Mouse (Mus musculus) neural tube, embryonic 14.5 days (tissue): ENCODE data around the gene Nmt2. TPM values are rescaled to one million over a fixed set of nuclear protein-coding genes. Genes with fewer than 3 reads are reported as not detected.
A peak's percentile ranks its signal among the peaks of the same experiment; 100 is the strongest.

Experiments used
- ATAC-seq: fragments of 200-750 bp; cut with Nextera tagmentation; 2 replicates; pipeline ENCODE4 v1.8.0; 2017; ENCODE audit warnings: low read depth, mild to moderate bottlenecking, moderate TSS enrichment, moderate library complexity
- H3K27ac ChIP-seq: fragments of 300-500 bp; sonication (generic); 2 replicates; pipeline ENCODE4 v1.5.1; 2014; ENCODE audit warnings: low read depth, mild to moderate bottlenecking, control low read depth, low read length, moderate library complexity, mixed read lengths
- H3K27me3 ChIP-seq: fragments of 300-500 bp; sonication (generic); 2 replicates; pipeline ENCODE4 v1.6.1; 2014; ENCODE audit warnings: low read length; ENCODE audit not compliant: control insufficient read depth, insufficient read depth
- H3K36me3 ChIP-seq: fragments of 300-500 bp; sonication (generic); 2 replicates; pipeline ENCODE4 v1.6.1; 2014; ENCODE audit warnings: low read length, mixed read lengths; ENCODE audit not compliant: control insufficient read depth, insufficient read depth
- H3K4me1 ChIP-seq: fragments of 300-500 bp; sonication (generic); 2 replicates; pipeline ENCODE4 v1.6.1; 2014; ENCODE audit warnings: low read length; ENCODE audit not compliant: control insufficient read depth, insufficient read depth
- H3K4me2 ChIP-seq: fragments of 300-500 bp; sonication (generic); 2 replicates; pipeline ENCODE4 v1.6.1; 2014; ENCODE audit warnings: mild to moderate bottlenecking, low read depth, low read length, control low read depth
- H3K4me3 ChIP-seq: fragments of 300-500 bp; sonication (generic); 2 replicates; pipeline ENCODE4 v1.5.1; 2014; ENCODE audit warnings: low read depth, low read length, control low read depth, mixed read lengths
- H3K9ac ChIP-seq: fragments of 300-500 bp; sonication (generic); replicated peaks from 2 replicates; pipeline ENCODE4 v1.6.1; 2014; ENCODE audit warnings: low read depth, mild to moderate bottlenecking, control low read depth, low read length, mixed read lengths
- H3K9me3 ChIP-seq: fragments of 300-500 bp; sonication (generic); 2 replicates; pipeline ENCODE4 v1.6.1; 2016; ENCODE audit warnings: low read length; ENCODE audit not compliant: control insufficient read depth
- WGBS: fragments of 180-500 bp; shearing (Covaris S2); extraction: QIAGEN DNeasy Blood & Tissue Kit; methylation state at CpG from one replicate; pipeline ENCODE4 v1.1.7; 2014; 5-methylcytosine and 5-hydroxymethylcytosine counted together
- polyA plus RNA-seq: library from polyadenylated mRNA; unstranded; fragments of >200 nt; fragmentation: Nextera tagmentation; extraction: Ambion mirVana; gene quantifications from 2 replicates; pipeline ENCODE4 v1.2.1, GENCODE M21; 2014

The Nmt2 gene
- polyA plus RNA-seq, 1 experiment from 2014 or later: 114 TPM

DNA sequence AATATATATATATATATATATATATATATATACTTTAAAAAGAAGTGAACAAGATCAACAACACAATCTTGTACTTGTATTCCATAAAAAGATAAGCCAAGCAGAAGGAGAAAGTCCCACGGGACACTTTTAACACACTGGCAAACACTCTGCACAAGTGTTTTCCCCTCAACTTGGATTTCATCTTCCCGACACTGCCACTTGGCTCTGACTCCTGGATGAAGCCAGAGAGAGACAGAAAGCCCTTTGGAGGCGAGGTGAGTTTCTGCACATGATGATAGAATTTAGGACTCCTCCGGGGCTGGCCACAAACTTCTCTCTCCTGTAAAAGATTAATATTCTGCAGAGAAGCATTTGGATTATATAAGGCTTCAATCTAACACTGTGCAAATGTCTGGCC, 2.7 kb upstream of the Nmt2 start:
- 78% methylated on average over 4 of the region's 4 CpGs for WGBS
- H3K4me3 ChIP-seq: no peak overlapping the region
- no peaks in the 10 kb centered on the region for H3K27me3 ChIP-seq
- H3K4me1 ChIP-seq: peaks cover 11% of the 10 kb centered on the region
- no peaks in the 10 kb centered on the region for H3K9me3 ChIP-seq
- H3K4me2 ChIP-seq: no peak overlapping the region
- no peak overlapping the region for H3K9ac ChIP-seq
- H3K36me3 ChIP-seq: no peaks in the 10 kb centered on the region
- H3K27ac ChIP-seq: no peak overlapping the region
- no peak for ATAC-seq

DNA sequence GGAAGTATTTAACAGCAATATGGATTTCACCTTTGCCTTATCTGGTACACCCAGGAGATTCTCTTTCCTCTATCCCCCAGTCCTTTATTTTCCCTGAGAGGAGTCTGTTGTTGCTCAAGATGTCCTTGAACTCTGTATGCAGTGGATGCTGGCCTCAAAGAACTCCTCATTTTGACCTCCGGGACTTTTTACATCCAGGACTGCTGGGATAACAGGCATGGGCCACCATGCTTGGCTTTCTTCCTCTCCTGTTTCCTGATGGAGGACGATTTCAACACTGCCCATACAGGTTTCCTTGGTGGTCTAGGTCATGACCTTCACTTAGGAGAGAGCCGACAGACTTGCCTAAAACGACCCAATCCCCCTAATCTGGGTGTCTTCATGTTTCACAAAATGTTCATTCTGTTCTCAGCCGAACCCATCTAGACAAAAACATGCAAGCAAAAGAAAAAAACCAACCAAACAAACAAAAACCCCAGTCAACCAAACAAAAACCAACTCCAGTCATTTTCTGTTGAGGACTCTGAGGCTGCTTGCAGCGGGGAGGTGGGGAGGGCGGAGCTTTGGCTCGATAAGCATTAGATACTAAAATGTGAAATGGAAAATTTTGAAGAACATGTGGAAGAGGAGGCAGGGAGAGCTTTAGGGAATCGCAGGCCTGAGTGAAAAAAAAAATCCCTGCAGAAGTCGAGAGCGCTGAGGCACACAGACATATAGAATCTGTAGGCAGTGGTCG, 978 bp upstream of the Nmt2 start:
- Histone ChIP-seq H3K4me3 (peak overlapping the region; percentile 87), H3K4me1 (peaks cover 11% of the 10 kb centered on the region), H3K9me3 (no peaks in the 10 kb centered on the region), H3K27me3 (no peaks in the 10 kb centered on the region), H3K27ac (peak overlapping the region; percentile 71), H3K4me2 (peak overlapping the region; percentile 42), H3K36me3 (no peaks in the 10 kb centered on the region), H3K9ac (peak overlapping the region; percentile 37)
- 13% methylated on average over 12 of the region's 12 CpGs for WGBS
- ATAC-seq: 0 out of 2 replicates have a peak, but pooled peaks have one; percentile 1

DNA sequence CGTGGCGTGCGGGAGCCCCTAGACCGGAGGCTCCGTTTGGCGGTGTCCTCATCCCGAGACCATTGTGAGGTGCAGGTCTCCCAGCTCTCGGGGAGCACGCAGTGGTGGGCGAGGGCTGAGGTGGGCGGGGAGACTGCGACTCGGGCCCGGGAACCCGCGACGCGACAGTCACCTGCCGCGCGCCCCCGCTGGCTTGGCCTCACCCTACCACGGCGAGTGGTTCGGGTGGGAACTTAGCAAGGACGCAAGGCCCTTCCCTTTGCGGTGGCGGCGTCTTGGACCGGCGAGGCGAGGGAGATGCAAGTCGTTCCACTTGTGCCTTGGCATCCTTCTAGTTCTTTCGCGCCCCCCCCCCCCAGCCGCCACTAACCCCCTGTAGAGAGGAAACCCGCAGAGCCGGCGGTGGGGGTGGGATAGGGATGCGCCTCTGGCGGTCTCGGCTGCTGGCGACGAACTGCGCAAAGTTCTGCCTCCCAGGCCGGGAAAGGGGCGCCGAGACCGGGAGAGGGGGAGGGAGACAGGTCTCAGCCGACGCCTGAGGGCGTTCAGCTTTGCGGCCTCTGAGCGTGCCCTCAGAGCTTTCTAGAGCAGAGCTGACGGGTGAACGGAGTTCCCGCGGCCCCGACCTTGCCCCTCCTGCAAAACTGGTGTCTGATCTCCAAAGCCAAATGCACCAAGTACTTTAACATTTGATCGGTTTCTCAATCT, 615 bp downstream of the Nmt2 start:
- H3K4me3 ChIP-seq: peak overlapping the region; percentile 87
- no peaks in the 10 kb centered on the region for H3K9me3 ChIP-seq
- peak overlapping the region; percentile 92 for H3K27ac ChIP-seq
- peak; percentile 10 for ATAC-seq
- H3K4me2 ChIP-seq: peak overlapping the region; percentile 75
- H3K36me3 ChIP-seq: no peaks in the 10 kb centered on the region
- WGBS: under 1% methylated on average over 41 of the region's 60 CpGs
- H3K4me1 ChIP-seq: peaks cover 11% of the 10 kb centered on the region
- H3K9ac ChIP-seq: peak overlapping the region; percentile 77
- no peaks in the 10 kb centered on the region for H3K27me3 ChIP-seq

DNA sequence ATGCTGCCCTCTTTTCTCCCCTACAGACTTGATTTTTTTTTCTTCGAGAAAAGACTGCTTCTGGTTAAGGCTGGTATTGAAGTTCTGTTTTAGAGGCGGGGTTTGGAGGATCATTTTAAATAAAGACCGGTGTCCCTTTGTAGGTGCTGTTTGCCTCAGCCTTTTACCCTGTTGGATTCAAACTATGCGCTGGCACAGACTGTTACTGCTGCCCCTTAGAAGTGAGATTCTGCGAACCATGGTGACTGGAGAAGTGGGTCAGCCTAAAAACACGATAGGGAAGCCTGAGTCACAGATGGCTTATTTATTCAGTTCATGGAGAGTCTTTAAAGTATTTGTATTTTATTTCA, 1.1 kb downstream of the Nmt2 start:
- Histone ChIP-seq H3K9ac (peak overlapping the region; percentile 77), H3K36me3 (no peaks in the 10 kb centered on the region), H3K27ac (peak overlapping the region; percentile 92; the same call in 1 of the 2 replicates), H3K4me1 (peaks cover 11% of the 10 kb centered on the region), H3K9me3 (no peaks in the 10 kb centered on the region), H3K4me2 (peak overlapping the region; percentile 75), H3K27me3 (no peaks in the 10 kb centered on the region), H3K4me3 (peak overlapping the region; percentile 87)
- WGBS: 1% methylated on average over 6 of the region's 6 CpGs
- no peak for ATAC-seq

DNA sequence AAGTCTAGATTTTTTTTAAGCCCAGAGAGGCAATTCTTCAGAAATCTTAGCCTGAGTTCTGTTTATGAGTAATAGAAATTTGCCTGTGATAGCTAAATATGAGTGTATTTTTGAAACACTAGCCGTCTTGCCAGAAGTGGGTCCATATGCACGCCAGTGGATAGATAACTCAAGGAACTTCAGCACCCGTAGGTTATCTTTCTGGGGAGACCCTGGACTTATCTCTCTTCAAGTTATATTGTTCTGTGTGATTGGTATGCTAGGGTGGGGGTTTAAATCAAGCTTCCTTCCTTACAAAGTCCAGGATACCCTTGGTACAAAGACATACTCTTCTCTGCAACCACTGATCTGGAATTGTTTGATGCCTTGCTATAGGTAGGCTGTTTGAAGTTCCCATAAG, 1.7 kb downstream of the Nmt2 start:
- Histone ChIP-seq H3K9ac (peak overlapping the region; percentile 77; the same call in 1 of the 2 replicates), H3K27ac (no peak overlapping the region), H3K9me3 (no peaks in the 10 kb centered on the region), H3K36me3 (no peaks in the 10 kb centered on the region), H3K27me3 (no peaks in the 10 kb centered on the region), H3K4me1 (peaks cover 11% of the 10 kb centered on the region), H3K4me3 (peak overlapping the region; percentile 87), H3K4me2 (peak overlapping the region; percentile 75)
- no peak for ATAC-seq
- WGBS: 78% methylated on average over 3 of the region's 3 CpGs

DNA sequence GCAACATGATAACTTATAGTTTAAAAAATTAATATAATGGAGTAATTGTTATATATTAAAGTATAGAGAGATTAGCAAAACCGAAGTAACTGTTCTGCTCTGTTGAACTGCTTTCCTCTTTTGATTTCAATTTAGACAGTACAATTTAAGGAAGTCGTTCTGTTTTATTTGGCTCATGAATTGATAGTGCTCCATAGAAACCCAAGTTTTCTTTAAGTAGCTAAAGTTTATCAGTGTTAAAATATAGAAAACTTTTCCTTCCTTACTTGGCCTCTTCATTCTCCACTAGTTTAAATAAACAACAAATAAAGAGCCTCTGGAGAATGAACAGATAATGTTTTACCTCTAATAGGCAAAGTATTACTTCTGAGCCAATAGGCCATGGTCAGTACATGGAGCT, 2.2 kb downstream of the Nmt2 start:
- Histone ChIP-seq H3K36me3 (no peaks in the 10 kb centered on the region), H3K4me2 (no peak overlapping the region), H3K4me3 (no peak overlapping the region), H3K4me1 (peaks cover 11% of the 10 kb centered on the region), H3K9ac (no peak overlapping the region), H3K9me3 (no peaks in the 10 kb centered on the region), H3K27ac (no peak overlapping the region), H3K27me3 (no peaks in the 10 kb centered on the region)
- ATAC-seq: no peak
- 85% methylated on average over 2 of the region's 2 CpGs for WGBS

DNA sequence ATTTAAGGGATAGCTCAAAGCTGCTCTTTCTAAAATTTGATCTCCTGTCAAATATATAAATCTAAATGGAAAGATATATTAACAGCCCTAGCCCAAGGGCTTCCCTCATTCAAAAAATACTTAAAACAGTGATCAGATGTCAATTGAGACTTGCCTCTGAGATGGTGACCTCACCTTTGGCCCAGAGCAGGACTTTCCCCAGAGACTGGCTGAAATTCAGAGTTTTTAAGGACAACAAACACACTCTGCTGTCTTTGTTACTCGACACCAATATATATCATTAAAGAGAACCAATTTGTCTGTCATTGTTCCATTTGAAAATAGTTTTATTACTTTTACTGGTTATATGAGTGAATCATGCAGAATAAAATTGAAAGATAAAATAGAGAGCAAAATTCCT, 5.6 kb downstream of the Nmt2 start:
- 92% methylated on average over 1 of the region's 1 CpGs for WGBS

DNA sequence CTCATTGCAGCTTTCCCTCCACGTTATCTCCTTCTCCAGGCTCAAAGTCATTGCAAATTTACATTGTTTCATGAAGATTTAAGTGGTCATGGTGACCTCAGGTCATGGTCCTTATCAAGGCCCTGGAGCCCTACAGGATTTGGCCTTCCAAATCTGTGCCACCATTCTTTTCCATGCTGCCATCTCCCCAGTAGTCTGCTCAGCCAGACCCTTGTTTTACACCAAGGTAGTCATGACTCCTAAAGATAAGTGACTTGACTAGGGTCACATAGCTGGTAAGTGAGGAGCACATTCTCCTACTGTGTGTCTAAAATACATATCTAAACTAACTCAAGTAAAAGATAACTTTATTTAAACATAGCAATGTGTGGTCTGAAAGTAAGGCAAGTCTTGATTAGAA, 8.2 kb downstream of the Nmt2 start:
- Histone ChIP-seq H3K4me3 (no peak overlapping the region), H3K27ac (no peak overlapping the region), H3K4me2 (no peak overlapping the region), H3K27me3 (no peaks in the 10 kb centered on the region), H3K9ac (no peak overlapping the region), H3K9me3 (no peaks in the 10 kb centered on the region), H3K36me3 (no peaks in the 10 kb centered on the region), H3K4me1 (no peaks in the 10 kb centered on the region)
- no peak for ATAC-seq
- WGBS: 88% methylated on average over 1 of the region's 1 CpGs

More for the DNA sequence above, 5.6 kb downstream of the Nmt2 start:
- no peaks in the 10 kb centered on the region for H3K27me3 ChIP-seq
- no peak overlapping the region for H3K9ac ChIP-seq
- H3K9me3 ChIP-seq: no peaks in the 10 kb centered on the region
- H3K4me2 ChIP-seq: no peak overlapping the region
- H3K27ac ChIP-seq: no peak overlapping the region
- no peak for ATAC-seq
- H3K4me3 ChIP-seq: no peak overlapping the region
- no peaks in the 10 kb centered on the region for H3K36me3 ChIP-seq
- H3K4me1 ChIP-seq: peaks cover 9% of the 10 kb centered on the region

DNA sequence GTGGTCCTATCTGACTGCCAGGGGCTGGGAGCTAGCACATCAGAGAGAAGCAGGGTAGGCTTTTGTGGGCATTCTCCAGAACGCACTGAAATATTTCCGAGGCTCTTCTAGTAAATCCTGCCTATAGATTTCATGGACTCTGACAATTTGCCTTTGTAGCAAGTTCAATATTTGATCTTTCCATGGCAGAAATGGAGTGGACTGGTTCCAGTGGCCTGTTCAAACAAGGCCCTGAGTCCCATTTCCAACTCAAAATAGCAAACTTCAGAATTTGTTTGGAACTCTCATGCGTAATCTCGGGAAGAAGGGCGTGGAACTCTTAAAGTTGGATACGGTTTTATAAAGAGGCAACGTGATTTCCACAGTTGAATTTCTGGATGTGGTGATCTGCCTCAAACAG, 11.8 kb downstream of the Nmt2 start:
- 94% methylated on average over 7 of the region's 7 CpGs for WGBS
- H3K27me3 ChIP-seq: no peaks in the 10 kb centered on the region
- no peaks in the 10 kb centered on the region for H3K4me1 ChIP-seq
- no peak overlapping the region for H3K27ac ChIP-seq
- H3K9ac ChIP-seq: no peak overlapping the region
- H3K36me3 ChIP-seq: no peaks in the 10 kb centered on the region
- ATAC-seq: no peak
- no peaks in the 10 kb centered on the region for H3K9me3 ChIP-seq
- no peak overlapping the region for H3K4me3 ChIP-seq
- H3K4me2 ChIP-seq: no peak overlapping the region
